Mouse (Mus musculus) monocyte, adult 5-6 weeks (primary cell): ENCODE measurements around the gene Supt6. TPM values are rescaled to one million over a fixed set of nuclear protein-coding genes. Genes with fewer than 3 reads are reported as not detected.
A peak's percentile ranks its signal among the peaks of the same experiment; 100 is the strongest.
"Not testable (repeated sequence)": the region's sequence is repeated elsewhere in the genome, so short reads cannot be mapped to it uniquely, and the experiment has no call there.

Source experiments
- ATAC-seq: fragments of 153-309, 156-312 bp; replicated peaks from 2 replicates; pipeline ENCODE4 v1.8.0; 2017; ENCODE audit warnings: mild to moderate bottlenecking; ENCODE audit not compliant: low TSS enrichment, insufficient number of reproducible peaks, severe bottlenecking, poor library complexity, low FRiP score
- total RNA-seq: library from RNA; stranded (forward); fragments of 200-1000, 200-491, 200-594 nt; gene quantifications from 3 replicates; pipeline ENCODE4 v1.2.3, GENCODE M21; 2017

The Supt6 gene
- 54.5 to 84.6 TPM (median 59.8 TPM) in 3 replicates for total RNA-seq

DNA sequence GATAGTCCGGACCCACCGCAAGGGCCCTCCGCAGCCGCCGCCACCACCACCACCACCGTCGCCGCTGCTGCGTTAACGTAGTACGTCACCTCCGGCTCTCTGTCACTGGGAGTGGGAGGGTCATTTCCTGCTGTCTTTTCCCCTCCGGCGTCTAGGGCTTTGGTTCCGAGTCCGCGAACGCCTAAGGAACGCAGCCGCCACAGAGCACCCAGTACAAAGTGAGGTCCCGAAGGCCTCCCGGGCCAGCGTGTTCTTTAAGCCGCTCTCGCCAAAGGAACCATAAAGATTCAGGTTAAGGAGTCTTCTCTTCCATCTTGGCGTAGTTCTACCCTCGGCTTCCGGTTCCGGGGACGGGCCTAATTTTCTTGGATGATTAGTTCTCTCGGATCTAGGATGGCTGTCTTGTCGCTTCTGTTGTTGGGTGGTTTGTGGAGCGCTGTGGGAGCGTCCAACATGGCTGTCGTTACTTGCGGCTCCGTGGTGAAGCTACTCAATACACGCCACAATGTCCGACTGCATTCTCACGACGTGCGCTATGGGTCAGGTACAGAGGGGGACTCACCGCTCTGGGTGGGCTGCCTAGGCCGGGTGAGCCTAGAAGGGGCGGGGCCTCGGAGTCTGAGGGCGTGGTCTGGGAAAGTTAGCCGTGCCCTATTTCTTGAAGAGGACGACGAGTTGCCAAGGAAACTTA is at the start of gene Supt6, which contains the start of gene Sdf2:
Gene Supt6, minus strand, starts transcription at position 361 of the 691 bp plus-strand sequence.
Gene Sdf2, plus strand, starts transcription at position 120 of the 691 bp plus-strand sequence.
- peak; percentile 86 for ATAC-seq

DNA sequence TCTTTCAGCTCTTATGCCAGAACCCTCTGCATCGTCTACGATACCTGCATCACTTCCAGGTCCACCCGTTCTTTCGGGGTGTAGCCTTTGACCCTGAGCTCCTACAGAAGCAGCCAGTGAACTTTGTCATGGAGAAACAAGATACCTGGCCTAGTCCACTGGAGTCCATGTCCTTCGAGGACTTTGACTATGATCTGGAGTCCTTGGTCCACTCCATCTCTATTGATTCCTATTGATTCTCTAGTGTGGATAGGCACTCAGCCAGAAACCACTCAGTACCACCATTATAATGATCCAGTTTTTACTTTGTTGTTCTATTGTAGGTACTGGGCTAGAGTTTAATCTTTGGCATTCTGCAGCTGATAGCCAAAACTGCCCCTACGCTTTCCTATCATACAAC is 48.8 kb upstream of the Supt6 start:
- no peak for ATAC-seq

DNA sequence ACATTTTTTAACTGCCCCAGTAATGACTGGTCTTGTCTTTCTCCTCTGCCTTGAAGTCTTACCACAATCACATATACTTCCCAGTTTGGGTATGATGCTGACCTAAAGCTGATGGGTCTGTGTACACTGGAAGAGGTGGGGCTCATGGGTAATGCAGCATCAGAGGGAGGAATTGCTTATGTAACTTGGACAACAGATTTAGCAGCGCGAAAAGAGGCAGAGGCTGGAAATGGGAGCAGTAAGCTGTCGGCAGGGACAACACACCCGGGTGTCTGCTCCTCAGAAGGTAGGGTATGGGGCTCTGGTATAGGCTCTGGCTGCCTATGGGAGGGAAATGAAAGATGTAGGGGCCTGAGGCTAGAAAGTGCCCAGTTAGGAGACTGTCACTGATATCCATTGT is 44.9 kb upstream of the Supt6 start, which contains the start of gene BC030499:
Gene BC030499, plus strand, starts transcription at position 188 of the 400 bp plus-strand sequence.
- no peak for ATAC-seq

DNA sequence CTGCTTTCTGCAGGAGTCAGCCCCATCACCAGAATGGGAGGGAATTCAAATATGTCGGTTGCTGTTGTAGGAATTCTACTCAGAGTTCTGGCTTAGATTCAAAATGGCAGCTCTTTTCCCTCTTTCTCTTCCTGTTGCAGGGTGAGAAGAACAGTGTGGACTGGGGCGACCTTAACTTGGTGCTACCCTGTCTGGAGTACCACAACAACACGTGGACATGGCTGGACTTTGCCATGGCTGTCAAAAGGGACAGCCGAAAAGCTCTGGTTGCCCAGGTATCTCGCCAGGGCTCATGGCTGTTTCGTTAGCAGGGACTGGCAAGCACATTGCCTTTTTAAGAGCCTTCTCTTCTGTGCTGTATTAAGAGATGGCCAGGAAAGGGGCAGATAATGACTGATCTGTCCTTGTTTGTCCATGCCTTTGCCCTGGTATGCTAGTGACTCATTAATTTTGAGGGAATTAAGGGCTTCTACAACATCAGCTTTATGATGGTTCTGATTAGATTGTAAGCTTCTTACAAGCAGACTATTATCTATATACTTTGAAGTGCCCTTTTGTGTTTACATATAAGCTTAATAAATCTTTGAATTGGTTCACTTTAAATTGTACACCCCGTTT is 43.5 kb upstream of the Supt6 start:
- ATAC-seq: no peak

DNA sequence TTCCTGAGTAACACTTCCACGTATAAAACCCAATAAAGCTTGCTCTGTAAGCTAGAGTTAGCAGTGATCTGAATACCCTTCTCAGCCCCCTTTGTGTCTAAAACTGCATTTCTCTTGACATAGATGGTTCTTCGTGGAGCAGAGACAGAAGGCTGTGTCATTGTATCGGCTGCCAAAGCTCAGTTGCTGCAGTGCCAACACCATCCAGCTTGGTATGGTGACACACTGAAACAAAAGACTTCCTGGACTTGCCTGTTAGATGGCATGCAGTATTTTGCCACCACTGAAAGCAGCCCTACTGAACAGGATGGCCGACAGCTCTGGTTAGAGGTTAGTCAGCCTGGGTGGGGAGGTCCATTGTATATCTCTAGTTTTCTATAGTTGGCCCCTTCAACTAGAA is 33.8 kb upstream of the Supt6 start:
- no peak for ATAC-seq

DNA sequence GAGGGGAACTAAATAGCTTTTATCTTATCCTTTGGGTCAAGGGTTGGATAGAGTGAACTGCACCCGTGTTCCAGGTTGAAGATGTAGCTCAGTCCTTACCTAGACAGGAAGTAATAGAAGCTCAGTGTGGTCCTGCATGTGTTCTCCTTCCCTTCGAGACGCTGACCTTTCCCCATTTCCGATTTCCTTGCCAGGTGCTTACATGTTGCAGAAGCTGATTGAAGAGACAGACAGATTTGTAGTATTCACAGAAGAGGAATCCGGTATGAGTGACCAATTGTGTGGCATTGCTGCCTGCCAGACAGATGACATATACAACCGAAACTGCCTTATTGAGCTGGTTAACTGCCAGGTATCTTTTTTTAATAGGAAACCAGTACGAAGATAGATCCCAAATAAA is 33.1 kb upstream of the Supt6 start:
- ATAC-seq: no peak

DNA sequence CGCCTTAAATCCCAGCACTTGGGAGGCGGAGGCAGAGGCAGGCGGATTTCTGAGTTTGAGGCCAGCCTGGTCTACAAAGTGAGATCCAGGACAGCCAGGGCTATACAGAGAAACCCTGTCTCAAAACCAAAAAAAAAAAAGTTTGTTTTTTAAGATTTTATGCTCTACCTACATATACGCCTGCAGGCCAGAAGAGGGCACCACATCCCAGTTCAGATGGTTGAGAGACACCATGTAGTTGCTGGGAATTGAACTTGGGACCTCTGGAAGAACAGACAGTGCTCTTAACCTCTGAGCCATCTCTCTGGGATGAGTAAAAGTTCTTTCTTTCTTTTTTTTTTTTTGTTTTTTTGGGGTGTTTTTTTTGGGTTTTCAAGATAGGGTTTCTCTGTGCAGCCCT is 30.4 kb upstream of the Supt6 start:
- ATAC-seq: not testable (repeated sequence)

DNA sequence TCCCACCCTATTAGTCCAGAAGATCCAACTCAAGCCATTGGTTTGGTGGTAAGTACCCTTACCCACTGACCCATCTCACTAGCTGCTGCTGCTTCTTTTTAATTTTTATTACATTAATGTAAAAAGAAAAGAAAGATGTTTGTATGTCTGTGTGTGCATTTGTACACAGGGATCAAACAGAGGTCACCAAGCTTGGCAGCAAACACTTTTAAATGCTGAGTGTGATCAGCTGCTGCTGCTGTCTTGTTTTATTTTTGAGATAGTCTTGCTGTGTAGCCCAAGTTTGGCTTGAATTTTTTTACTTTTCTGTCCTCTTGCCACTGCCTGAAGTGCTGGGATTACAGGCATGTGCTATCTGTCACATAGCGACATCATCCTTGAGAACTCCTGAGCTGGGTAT is 29.8 kb upstream of the Supt6 start:
- no peak for ATAC-seq

DNA sequence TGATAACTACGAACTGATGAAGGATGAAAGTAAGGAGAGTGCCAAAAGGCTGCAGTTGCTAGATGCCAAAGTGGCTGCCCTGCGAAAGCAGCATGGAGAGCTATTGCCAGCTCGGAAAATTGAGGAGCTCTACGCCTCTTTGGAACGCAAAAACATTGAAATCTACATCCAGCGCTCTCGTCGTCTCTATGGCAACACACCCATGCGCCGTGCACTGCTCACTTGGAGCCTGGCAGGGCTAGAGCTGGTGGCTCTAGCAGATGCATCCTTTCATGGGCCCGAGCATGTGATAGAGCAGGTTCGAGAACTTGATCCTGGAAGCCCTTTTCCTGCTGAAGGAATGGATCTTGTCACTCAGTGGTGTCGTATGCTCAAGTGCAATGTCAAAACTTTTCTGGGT is 26.2 kb upstream of the Supt6 start:
- ATAC-seq: no peak

DNA sequence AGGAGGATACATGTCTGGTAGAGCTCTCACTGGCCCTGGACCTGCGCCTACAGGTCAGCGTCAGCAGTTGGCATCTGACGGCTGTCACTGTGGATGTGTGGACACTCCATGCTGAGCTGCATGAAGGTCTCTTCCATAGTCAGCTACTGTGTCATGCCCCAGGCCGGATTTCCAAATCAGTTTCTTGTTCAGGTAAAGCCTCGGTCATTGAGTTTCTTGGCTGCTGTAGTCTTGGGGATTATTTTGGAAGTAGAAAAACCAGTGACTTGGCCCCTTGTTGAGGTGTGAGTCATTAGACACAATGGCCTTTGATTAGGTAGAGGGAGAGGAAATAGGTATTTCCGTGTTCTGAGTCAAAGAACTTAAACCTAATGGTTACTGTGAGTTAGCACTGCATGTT is 19.8 kb upstream of the Supt6 start:
- ATAC-seq: no peak

DNA sequence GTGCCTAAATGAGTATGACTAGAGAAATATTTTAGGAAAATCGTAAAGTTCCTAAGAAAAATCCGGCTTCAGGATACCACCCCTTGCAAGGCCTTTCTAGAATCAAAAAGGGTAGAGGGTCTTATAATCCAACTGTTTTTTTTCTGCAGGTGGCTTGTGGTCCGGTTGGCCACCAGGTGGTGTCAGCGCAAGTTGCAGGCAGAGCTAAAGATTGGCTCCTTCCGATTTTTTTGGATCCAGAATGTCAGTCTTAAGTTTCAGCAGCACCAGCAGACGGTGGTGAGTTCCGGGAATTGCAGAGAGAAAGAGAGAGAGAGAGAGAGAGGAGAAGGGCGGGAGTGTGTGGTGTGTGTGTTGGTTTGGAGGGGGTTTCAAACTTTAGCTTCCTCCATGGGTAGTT is 16.8 kb upstream of the Supt6 start:
- 0 out of 2 replicates have a peak, but pooled peaks have one; percentile 19 for ATAC-seq

DNA sequence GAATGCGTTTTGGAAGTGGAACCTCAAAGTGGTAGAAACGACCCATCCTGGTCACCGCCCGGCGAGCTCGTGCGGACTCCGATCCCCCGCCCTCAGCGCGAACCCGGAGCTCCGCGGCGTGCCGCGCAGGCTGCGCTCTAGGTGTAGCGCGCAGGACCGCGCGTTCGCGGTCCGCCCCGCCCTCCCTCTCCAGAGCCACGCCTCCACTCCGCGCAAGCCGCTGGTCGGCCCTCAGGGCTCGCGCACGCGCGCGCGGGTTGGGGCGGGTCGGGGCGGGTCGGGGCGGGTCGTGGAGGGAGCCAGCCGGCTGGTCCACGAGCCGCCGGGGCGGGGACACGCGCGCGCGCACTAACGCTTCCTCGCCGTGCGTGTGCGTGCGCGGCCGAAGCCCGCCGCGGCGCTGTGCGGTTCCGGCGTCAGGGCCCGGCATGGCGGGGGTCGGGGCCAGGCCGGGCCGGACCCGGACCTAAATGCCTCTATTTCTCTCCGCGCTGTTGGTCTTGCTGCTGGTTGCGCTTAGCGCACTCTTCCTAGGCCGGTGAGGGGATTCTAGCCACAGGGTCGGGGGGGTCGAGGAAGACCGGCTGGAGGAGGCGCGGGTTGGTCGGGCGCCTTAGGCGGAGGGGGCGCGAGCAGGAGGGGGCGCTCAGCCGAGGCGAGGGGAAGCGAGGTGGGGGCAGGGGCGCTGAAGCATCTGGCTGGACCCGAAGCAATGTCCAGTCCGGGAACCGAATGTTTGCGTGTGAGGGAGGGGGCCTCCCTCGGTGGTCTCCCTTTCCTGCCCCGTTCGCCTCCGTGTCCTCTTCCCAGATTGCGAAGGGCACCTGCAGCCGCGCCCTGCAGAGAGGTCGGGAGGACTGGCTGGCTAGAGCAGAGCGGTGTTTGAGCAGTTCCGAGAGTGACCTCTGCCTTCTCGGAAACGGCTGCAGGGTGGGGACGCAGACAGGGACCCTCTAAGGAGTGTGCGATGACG is 15.9 kb upstream of the Supt6 start, which contains the start of gene 2610507B11Rik:
Gene 2610507B11Rik, plus strand, starts transcription at position 373 of the 973 bp plus-strand sequence.
- ATAC-seq: peak; percentile 82

DNA sequence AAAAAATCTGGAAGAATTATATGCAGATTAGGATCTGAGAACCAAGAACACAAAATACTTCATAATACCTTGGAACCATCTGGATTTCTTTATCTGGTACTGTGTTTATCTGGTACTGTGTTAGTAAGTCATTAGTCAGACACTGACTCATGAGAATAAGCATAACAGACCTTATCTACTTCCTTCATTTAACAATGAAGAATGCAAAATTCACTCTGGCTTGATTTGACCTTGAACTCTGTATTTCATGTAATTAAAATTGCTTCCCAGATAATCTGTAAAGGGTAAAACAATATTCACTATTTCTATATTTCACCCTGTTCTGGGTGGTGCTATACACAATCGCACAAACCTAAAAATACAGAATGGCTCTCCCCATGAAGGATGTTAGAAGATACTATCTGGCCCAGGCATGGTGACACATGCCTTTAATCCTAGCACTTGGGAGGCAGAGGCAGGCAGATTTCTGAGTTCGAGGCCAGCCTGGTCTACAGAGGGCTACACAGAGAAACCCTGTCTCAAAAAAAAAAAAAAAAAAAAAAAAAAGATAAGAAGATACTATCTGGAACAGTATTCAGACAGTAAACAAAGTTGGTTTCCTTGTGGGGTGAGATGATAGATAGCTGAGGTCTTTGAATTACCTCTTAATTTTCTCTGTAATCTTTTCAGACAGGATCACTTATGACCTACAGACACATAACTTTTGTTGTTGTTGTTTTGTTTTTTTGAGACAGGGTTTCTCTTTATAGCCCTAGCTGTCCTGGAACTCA is 14.9 kb upstream of the Supt6 start:
- ATAC-seq: no peak

DNA sequence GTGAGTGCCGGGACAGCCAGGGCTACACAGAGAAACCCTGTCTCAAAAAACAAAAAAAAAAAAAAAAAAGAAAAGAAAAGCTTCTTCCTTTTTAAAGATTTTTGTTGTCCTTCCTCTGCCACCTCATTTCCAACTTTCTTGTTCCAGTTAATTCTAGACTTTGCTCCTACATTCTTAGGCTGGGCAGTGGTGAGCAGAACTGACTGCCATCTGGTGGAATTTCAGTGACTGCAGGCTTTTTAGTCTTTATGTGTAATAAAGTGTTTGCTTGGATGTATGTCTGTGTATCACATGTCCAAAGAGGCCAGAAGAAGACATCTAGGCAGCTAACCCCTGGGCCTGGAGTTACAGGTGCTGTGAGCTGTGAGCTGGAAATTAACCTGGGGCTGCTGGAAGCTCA is 10.8 kb upstream of the Supt6 start:
- no peak for ATAC-seq

DNA sequence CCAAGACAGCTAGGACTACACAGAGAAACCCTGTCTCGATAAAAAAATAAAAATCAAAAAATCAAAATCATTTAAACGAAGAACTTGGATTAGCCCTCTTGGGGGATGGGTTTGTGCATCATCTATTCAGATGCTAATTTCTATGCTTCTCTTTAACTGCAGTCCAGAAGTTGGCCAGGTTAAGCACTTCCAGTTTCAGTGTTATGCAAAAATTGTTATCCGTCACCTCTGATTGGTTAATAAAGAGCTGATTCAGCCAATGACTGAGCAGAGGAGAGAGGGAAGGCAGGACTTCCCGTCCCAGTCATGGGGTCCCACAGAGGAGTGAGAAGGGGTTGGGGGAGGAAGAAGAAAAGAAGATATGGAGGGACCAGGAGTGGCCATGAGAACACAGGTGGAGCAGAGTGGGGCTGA is 1.9 kb upstream of the Supt6 start:
- ATAC-seq: no peak

DNA sequence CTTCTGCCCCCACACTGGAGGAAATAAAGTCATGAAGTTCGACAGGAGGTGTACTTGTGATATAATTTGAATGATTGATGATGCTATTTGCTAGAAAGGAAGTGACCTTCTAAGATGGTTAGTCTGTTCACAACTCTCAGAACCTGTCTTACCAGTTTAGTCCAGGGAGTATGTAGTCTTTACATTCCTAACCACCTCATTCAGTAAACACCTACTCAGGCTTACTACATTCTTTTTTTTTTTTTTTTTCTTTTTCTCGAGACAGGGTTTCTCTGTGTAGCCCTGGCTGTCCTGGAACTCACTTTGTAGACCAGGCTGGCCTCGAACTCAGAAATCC is 1.2 kb upstream of the Supt6 start:
- no peak for ATAC-seq

DNA sequence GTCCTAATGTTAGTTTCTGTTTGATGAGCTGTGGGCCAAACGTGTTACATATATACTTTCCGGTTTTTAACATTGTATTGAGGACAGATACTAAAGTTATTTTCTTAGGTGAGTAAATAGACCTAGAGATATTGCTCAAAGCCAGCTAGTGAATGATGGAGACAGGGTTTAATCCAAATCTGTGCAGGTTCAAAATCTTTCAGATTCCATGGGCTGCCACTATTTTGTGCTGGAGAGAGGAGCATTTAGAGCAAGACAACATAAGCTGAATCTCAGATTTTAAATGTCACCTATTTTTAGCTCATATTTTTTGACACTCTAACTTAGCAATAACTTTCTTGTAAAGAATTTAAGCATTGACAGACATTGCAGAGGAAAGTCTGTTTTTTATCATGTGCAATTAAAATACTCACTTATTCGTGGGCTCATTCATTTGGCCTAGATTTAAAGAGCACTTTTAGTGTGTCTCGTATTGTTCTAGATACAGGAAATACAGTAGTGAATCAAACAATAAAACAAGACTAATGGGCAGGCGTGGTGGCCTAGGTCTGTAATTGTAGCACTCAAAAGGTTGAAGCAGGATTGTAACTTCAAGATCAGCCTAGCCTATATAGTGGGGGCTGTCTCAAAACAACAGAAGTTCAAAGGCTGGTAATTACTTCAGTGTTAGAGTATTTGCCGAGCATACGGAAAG is 678 bp upstream of the Supt6 start:
- ATAC-seq: no peak

DNA sequence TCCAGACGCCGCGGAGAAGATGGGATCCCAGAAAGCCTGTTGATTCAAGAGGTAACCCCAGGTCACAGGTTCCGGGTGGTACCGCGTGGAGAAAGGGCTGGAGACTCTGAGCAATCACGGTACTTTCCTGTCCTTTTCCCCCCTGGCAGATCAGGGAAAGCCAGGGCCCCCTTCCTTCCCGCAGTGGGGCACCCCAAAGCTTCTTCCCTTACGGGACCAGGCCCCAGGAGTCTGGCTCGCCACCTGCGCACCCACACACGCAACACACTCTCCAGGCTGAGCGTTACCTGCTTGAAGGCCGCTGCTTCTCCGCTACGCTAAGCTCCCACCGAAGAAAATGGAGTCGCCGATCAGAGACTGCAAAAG is 543 bp downstream of the Supt6 start:
- no peak for ATAC-seq
